Mouse (Mus musculus): Measurements from ENCODE around the gene Ppbp. TPM values are rescaled to one million over a fixed set of nuclear protein-coding genes. Genes with fewer than 3 reads are reported as not detected.

Ppbp gene
- polyA plus RNA-seq, 1 experiment from 2014 or later, result 3.5 TPM

DNA sequence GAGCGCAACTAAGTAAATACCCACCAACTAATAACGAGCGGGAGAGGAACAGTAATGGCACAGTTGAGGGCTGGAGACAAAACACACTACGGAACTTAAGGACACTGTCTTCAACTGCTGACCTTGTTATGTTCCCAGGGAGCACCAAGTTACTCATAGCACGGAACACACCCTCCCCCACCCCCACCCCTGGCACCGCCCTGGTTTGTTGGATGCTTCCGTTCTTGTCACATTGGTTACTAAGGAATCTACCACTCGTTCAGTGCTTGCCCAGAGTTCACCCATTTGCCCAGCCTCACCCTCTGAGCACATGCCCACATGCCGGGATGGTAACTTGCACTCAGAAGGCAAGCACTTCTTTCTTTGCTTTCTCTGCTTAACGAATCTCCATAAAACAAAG is 9.3 kb downstream of the Ppbp start:
- no peak for ATAC-seq (replicated peaks; ENCODE audit: low FRiP score, low TSS enrichment, low read depth)
- DNase-seq (ENCODE audit: low spot score), result no peak
- no peaks in the 10 kb centered on the region for H3K4me1 ChIP-seq (replicated peaks; ENCODE audit: control insufficient read depth, insufficient read depth, low read length)
- no peaks in the 10 kb centered on the region for H3K36me3 ChIP-seq (ENCODE audit: control insufficient read depth, insufficient read depth, low read length)
- H3K4me3 ChIP-seq (ENCODE audit: low read depth, low read length), result no peak overlapping the region
- H3K4me2 ChIP-seq (ENCODE audit: low read length), result no peak overlapping the region
- H3K9me3 ChIP-seq (ENCODE audit: control insufficient read depth, low read length), result no peaks in the 10 kb centered on the region
- no peak overlapping the region for H3K27ac ChIP-seq (ENCODE audit: low read depth)
- WGBS, result 84% methylated on average over 10 of the region's 10 CpGs
- no peak overlapping the region for H3K9ac ChIP-seq (ENCODE audit: low read length)
- no peaks in the 10 kb centered on the region for H3K27me3 ChIP-seq (replicated peaks; ENCODE audit: control insufficient read depth, insufficient read depth, low read length)

DNA sequence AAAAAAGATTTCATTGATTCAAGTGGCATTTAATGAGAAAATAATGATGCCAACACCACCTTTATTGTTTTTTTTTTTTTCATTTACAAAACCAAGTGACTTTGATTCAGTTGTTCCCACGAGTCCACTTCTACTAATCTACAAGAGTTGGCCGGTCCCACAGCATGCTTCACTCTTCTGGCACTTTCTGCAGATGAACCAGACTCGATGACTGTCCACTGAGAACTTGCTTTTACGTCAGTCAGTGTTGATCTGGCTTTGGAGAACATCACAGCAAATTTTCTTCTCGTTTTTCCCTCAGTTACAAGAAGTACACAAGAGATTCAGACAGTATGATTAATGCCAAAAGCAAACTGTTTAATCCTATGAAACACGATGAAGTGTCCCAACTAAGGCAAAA is 10.5 kb downstream of the Ppbp start:
- ATAC-seq (replicated peaks; ENCODE audit: low FRiP score, low TSS enrichment, low read depth), result no peak
- Histone ChIP-seq H3K27me3 (replicated peaks; ENCODE audit: control insufficient read depth, insufficient read depth, low read length) (no peaks in the 10 kb centered on the region), H3K27ac (ENCODE audit: low read depth) (no peak overlapping the region), H3K4me2 (ENCODE audit: low read length) (no peak overlapping the region), H3K9ac (ENCODE audit: low read length) (no peak overlapping the region), H3K4me3 (ENCODE audit: low read depth, low read length) (no peak overlapping the region), H3K4me1 (replicated peaks; ENCODE audit: control insufficient read depth, insufficient read depth, low read length) (no peaks in the 10 kb centered on the region), H3K9me3 (ENCODE audit: control insufficient read depth, low read length) (no peaks in the 10 kb centered on the region), H3K36me3 (ENCODE audit: control insufficient read depth, insufficient read depth, low read length) (no peaks in the 10 kb centered on the region)
- DNase-seq (ENCODE audit: low spot score), result no peak
- WGBS, result 76% methylated on average over 6 of the region's 6 CpGs

DNA sequence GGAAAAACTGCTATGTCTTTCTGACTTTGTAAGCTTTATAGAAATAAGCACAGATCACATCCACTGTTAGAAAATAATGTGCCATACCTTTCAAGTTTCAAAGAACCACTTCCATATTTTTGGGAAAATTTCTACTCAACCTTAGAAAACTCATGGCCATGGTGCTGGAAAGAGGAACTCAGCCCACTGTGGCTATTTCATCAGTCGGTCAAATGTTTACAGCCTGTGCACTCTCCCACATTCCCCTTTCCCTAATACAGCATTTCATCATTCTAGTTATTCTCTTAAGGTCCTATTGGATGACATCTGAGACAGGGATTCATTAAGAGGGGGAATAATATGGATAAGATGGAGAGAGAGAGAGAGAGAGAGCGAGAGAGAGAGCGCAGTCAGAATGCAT is 15.4 kb downstream of the Ppbp start:
- Histone ChIP-seq H3K9ac (ENCODE audit: low read length) (no peak overlapping the region), H3K9me3 (ENCODE audit: control insufficient read depth, low read length) (no peaks in the 10 kb centered on the region), H3K27ac (ENCODE audit: low read depth) (no peak overlapping the region), H3K27me3 (replicated peaks; ENCODE audit: control insufficient read depth, insufficient read depth, low read length) (no peaks in the 10 kb centered on the region), H3K4me1 (replicated peaks; ENCODE audit: control insufficient read depth, insufficient read depth, low read length) (no peaks in the 10 kb centered on the region), H3K4me2 (ENCODE audit: low read length) (no peak overlapping the region), H3K4me3 (ENCODE audit: low read depth, low read length) (no peak overlapping the region), H3K36me3 (ENCODE audit: control insufficient read depth, insufficient read depth, low read length) (no peaks in the 10 kb centered on the region)
- 79% methylated on average over 3 of the region's 3 CpGs for WGBS
- DNase-seq (ENCODE audit: low spot score) (no peak), ATAC-seq (replicated peaks; ENCODE audit: low FRiP score, low TSS enrichment, low read depth) (no peak)

DNA sequence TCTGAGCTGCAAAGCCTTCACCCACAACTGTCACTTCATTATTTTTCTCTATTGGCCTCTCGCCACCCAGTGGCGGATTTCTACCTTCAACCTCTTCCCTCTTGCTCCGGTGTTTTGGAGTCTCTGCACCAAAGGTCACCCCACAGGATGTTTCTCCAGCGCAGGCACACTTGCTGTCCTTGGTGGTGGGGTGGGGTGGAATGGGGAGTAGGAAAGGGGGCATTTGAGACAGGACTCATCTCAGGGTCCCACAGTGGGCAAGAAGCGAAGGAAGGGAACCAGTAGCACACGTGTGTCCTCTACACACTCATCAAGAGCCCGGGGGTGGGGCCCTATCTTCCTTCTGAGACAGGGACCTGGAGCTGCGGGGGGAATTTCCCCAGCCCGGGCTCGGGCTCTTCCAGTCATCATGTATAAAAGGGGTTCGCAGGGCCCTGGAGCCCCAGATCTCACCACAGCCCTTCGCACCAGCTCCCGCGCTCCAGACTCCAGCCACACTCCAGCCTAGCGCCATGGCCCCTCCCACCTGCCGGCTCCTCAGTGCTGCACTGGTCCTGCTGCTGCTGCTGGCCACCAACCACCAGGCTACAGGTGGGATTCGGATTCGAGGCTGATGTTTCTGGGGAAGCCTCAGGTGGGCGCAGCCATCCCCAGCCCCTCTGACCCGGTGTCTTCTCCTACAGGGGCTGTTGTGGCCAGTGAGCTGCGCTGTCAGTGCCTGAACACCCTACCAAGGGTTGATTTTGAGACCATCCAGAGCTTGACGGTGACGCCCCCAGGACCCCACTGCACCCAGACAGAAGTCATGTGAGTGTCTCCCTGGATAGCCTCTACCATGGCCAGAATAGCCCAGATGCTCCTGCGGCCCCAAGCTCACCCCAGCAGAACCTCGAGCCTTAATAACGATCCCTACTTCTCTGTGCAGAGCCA is 17.6 kb downstream of the Ppbp start, which contains the start of gene Cxcl3:
TSS of gene Cxcl3 (plus strand) at position 445 of the 930 bp plus-strand sequence.
- DNase-seq (ENCODE audit: low spot score) (peak; percentile 70), ATAC-seq (replicated peaks; ENCODE audit: low FRiP score, low TSS enrichment, low read depth) (peak; percentile 88)
- H3K27me3 ChIP-seq (replicated peaks; ENCODE audit: control insufficient read depth, insufficient read depth, low read length), result no peaks in the 10 kb centered on the region
- H3K9ac ChIP-seq (ENCODE audit: low read length), result no peak within 1 kb of the TSS
- H3K9me3 ChIP-seq (ENCODE audit: control insufficient read depth, low read length), result no peaks in the 10 kb centered on the region
- H3K27ac ChIP-seq (ENCODE audit: low read depth), result no peak within 1 kb of the TSS
- 20% methylated on average over 24 of the region's 26 CpGs for WGBS
- H3K4me3 ChIP-seq (ENCODE audit: low read depth, low read length), result peak within 1 kb of the TSS; percentile 21
- peak within 1 kb of the TSS; percentile 58 for H3K4me2 ChIP-seq (ENCODE audit: low read length)
- no peaks in the 10 kb centered on the region for H3K4me1 ChIP-seq (replicated peaks; ENCODE audit: control insufficient read depth, insufficient read depth, low read length)
- no peaks in the 10 kb centered on the region for H3K36me3 ChIP-seq (ENCODE audit: control insufficient read depth, insufficient read depth, low read length)

DNA sequence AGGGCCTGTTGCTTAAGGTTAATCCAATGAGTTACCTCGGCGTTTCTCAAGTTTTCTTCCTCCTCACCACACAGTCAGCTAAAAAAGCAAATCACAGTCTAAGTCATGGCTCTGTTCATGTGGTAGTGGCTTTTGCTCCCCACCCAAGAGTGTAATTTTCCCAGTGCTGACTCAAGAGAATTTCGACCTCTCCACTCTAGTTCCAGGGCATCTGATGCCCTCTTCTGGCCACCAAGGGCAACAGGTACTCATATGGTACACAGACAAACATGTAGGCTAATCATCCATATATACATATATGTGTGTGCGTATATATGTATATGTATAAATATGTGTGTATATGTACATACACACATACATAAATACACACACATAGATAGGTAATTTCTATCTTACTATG is 19.8 kb downstream of the Ppbp start:
- no peaks in the 10 kb centered on the region for H3K36me3 ChIP-seq (ENCODE audit: control insufficient read depth, insufficient read depth, low read length)
- WGBS, result 82% methylated on average over 4 of the region's 4 CpGs
- DNase-seq (ENCODE audit: low spot score), result no peak

DNA sequence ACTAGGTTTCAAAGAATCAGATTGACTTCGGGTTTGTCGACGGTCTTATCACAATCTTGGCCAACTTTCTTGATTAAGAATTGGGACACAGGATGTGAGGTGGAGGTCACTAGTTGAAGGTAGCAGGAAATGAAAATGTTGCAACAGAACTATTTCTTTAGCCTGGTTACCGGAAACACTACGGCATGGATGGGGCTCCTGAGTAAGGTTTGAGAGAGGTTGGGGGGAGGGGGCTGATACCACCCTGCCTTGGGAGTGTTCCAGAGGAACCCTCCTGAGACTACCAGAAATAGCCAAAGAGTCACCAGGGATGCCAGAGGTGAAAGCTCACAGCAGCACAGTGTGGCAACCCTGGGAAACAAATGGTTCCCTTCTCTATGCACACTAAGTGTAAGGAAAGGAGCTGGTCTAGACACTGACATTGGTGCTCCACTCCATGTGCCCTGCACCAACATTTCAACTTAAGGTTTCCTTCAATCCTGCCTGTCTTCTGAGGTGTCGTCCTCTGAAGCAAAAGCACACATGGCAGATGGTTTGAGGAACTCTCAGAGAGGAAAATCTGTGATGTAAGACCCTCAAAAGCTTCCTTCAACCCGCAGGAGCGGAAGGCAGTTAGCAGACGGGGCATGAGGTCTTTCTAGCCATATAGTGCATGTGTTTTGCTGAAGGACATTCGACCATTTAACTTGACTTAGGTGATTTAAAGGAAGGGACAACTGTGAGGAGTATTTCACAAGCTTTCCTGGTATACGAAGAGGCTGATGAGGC is 21.2 kb downstream of the Ppbp start:
- WGBS, result 69% methylated on average over 11 of the region's 11 CpGs
- ATAC-seq (replicated peaks; ENCODE audit: low FRiP score, low TSS enrichment, low read depth), result no peak
- no peaks in the 10 kb centered on the region for H3K36me3 ChIP-seq (ENCODE audit: control insufficient read depth, insufficient read depth, low read length)
- no peak overlapping the region for H3K9ac ChIP-seq (ENCODE audit: low read length)
- H3K9me3 ChIP-seq (ENCODE audit: control insufficient read depth, low read length), result no peaks in the 10 kb centered on the region
- no peak for DNase-seq (ENCODE audit: low spot score)
- no peak overlapping the region for H3K4me3 ChIP-seq (ENCODE audit: low read depth, low read length)
- H3K4me2 ChIP-seq (ENCODE audit: low read length), result no peak overlapping the region
- H3K27me3 ChIP-seq (replicated peaks; ENCODE audit: control insufficient read depth, insufficient read depth, low read length), result no peaks in the 10 kb centered on the region
- H3K4me1 ChIP-seq (replicated peaks; ENCODE audit: control insufficient read depth, insufficient read depth, low read length), result no peaks in the 10 kb centered on the region
- no peak overlapping the region for H3K27ac ChIP-seq (ENCODE audit: low read depth)

More for the DNA sequence above, 19.8 kb downstream of the Ppbp start:
- Histone ChIP-seq H3K27me3 (replicated peaks; ENCODE audit: control insufficient read depth, insufficient read depth, low read length) (no peaks in the 10 kb centered on the region), H3K4me3 (ENCODE audit: low read depth, low read length) (no peak overlapping the region), H3K4me1 (replicated peaks; ENCODE audit: control insufficient read depth, insufficient read depth, low read length) (no peaks in the 10 kb centered on the region), H3K4me2 (ENCODE audit: low read length) (no peak overlapping the region), H3K27ac (ENCODE audit: low read depth) (no peak overlapping the region), H3K9ac (ENCODE audit: low read length) (no peak overlapping the region), H3K9me3 (ENCODE audit: control insufficient read depth, low read length) (no peaks in the 10 kb centered on the region)
- no peak for ATAC-seq (replicated peaks; ENCODE audit: low FRiP score, low TSS enrichment, low read depth)

DNA sequence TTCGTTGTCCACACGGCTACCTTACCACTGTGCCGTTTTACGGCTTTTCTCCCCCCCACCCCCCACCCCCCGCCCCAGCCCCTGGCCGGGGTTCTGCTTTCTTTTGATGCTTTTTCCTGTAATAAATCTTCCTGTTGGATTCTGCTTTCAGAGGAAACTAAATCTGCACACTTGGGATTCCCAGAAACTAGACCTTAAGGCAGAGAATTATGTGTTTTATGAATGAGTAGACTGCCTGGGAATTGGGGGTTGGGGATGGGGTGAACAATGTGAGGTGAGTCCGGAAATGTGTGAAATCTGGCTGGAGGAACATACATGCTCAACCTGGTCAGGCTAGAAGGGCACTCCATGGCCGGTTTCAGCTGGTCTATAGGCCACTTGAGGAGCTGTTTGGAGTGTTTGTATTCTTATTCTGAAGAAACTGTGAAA is 21.8 kb downstream of the Ppbp start:
- no peaks in the 10 kb centered on the region for H3K27me3 ChIP-seq (replicated peaks; ENCODE audit: control insufficient read depth, insufficient read depth, low read length)
- no peak overlapping the region for H3K9ac ChIP-seq (ENCODE audit: low read length)
- WGBS, result 36% methylated on average over 8 of the region's 8 CpGs
- ATAC-seq (replicated peaks; ENCODE audit: low FRiP score, low TSS enrichment, low read depth), result no peak
- H3K4me2 ChIP-seq (ENCODE audit: low read length), result no peak overlapping the region
- H3K4me3 ChIP-seq (ENCODE audit: low read depth, low read length), result no peak overlapping the region
- H3K4me1 ChIP-seq (replicated peaks; ENCODE audit: control insufficient read depth, insufficient read depth, low read length), result no peaks in the 10 kb centered on the region
- H3K36me3 ChIP-seq (ENCODE audit: control insufficient read depth, insufficient read depth, low read length), result no peaks in the 10 kb centered on the region
- DNase-seq (ENCODE audit: low spot score), result no peak
- no peaks in the 10 kb centered on the region for H3K9me3 ChIP-seq (ENCODE audit: control insufficient read depth, low read length)
- H3K27ac ChIP-seq (ENCODE audit: low read depth), result no peak overlapping the region

DNA sequence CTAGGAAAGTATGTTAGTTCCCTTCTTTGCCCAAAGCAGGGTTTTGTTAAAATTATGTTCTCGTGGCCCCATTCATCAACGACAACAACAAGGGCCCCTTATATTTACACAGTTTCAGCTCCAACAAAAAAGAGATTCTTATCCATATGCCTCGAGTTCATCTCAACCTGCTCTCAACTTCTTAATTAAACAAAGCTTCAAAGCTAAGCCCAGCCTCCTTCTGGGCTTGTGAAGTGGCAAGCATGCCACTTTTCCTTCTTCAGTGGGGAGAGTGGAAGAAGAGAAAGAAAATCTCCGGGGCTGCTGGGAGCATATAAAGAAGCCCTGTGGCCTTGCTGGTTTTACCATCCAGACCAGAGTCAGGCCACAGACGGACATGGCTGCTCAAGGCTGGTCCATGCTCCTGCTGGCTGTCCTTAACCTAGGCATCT is 25.9 kb downstream of the Ppbp start, which contains the start of gene Cxcl15:
TSS of gene Cxcl15 (plus strand) at position 340 of the 431 bp plus-strand sequence.
- 52% methylated on average over 5 of the region's 5 CpGs for WGBS
- no peak for ATAC-seq (replicated peaks; ENCODE audit: low FRiP score, low TSS enrichment, low read depth)
- DNase-seq (ENCODE audit: low spot score), result no peak

More for the DNA sequence above, 25.9 kb downstream of the Ppbp start, which contains the start of gene Cxcl15:
- H3K4me1 ChIP-seq (replicated peaks; ENCODE audit: control insufficient read depth, insufficient read depth, low read length), result no peaks in the 10 kb centered on the region
- no peak within 1 kb of the TSS for H3K9ac ChIP-seq (ENCODE audit: low read length)
- H3K9me3 ChIP-seq (ENCODE audit: control insufficient read depth, low read length), result no peaks in the 10 kb centered on the region
- no peaks in the 10 kb centered on the region for H3K36me3 ChIP-seq (ENCODE audit: control insufficient read depth, insufficient read depth, low read length)
- no peaks in the 10 kb centered on the region for H3K27me3 ChIP-seq (replicated peaks; ENCODE audit: control insufficient read depth, insufficient read depth, low read length)
- H3K4me3 ChIP-seq (ENCODE audit: low read depth, low read length), result no peak within 1 kb of the TSS
- H3K27ac ChIP-seq (ENCODE audit: low read depth), result no peak within 1 kb of the TSS
- H3K4me2 ChIP-seq (ENCODE audit: low read length), result no peak within 1 kb of the TSS

All from intestine, embryonic 14.5 days (tissue).